Mouse (Mus musculus): ENCODE measurements around the gene Ccnk. TPM values are rescaled to one million over a fixed set of nuclear protein-coding genes. Genes with fewer than 3 reads are reported as not detected.

Gene Ccnk
- 4.9 TPM for polyA plus RNA-seq (2015; fragmentation: Illumina TruSeq; extraction: RNeasy Lipid Tissue Mini Kit (QIAGEN cat#74804); ENCODE audit: insufficient read depth, low read depth, low replicate concordance)

GRCm38 (mm10) chr12:108179321-108180266 lies at the start of gene Ccnk:
Gene Ccnk, plus strand, starts transcription at chr12:108179579.

GRCm38 (mm10) chr12:108179246-108179320 lies 296 bp upstream of the Ccnk start, which contains the start of gene Setd3:
Gene Setd3, minus strand, starts transcription at chr12:108179314.

Other genes starting within 250 kb of the Ccnk start
- gene Bcl11b, start 176.0 kb upstream of the Ccnk start, polyA plus RNA-seq (2015; fragmentation: Illumina TruSeq; extraction: RNeasy Lipid Tissue Mini Kit (QIAGEN cat#74804); ENCODE audit: insufficient read depth, low read depth, low replicate concordance) = not detected
- gene Setd3, start 265 bp upstream of the Ccnk start, polyA plus RNA-seq (2015; fragmentation: Illumina TruSeq; extraction: RNeasy Lipid Tissue Mini Kit (QIAGEN cat#74804); ENCODE audit: insufficient read depth, low read depth, low replicate concordance) = 24.4 TPM
- 4.0 TPM for gene Ccdc85c, start 95.8 kb downstream of the Ccnk start, polyA plus RNA-seq (2015; fragmentation: Illumina TruSeq; extraction: RNeasy Lipid Tissue Mini Kit (QIAGEN cat#74804); ENCODE audit: insufficient read depth, low read depth, low replicate concordance)
- 0.41 TPM for gene Hhipl1, start 126.7 kb downstream of the Ccnk start, polyA plus RNA-seq (2015; fragmentation: Illumina TruSeq; extraction: RNeasy Lipid Tissue Mini Kit (QIAGEN cat#74804); ENCODE audit: insufficient read depth, low read depth, low replicate concordance)
- 2.1 TPM for gene Cyp46a1, start 154.8 kb downstream of the Ccnk start, polyA plus RNA-seq (2015; fragmentation: Illumina TruSeq; extraction: RNeasy Lipid Tissue Mini Kit (QIAGEN cat#74804); ENCODE audit: insufficient read depth, low read depth, low replicate concordance)
- gene Eml1, start 191.4 kb downstream of the Ccnk start, polyA plus RNA-seq (2015; fragmentation: Illumina TruSeq; extraction: RNeasy Lipid Tissue Mini Kit (QIAGEN cat#74804); ENCODE audit: insufficient read depth, low read depth, low replicate concordance) = 22.8 TPM

Measured in pancreas, adult 10 weeks (tissue).